Mouse (Mus musculus): ENCODE measurements around the gene Tns3. TPM values are rescaled to one million over a fixed set of nuclear protein-coding genes. Genes with fewer than 3 reads are reported as not detected.

The Tns3 gene
- polyA plus RNA-seq, 1 experiment: 23.4 TPM

GRCm38 (mm10) chr11:8424342-8425225 lies 239.8 kb downstream of the Tns3 start:
- Histone ChIP-seq H3K79me2 (ENCODE audit: control insufficient read depth, insufficient read depth) (no peaks in the 10 kb centered on the region), H3K4me3 (no peak overlapping the region), H3K4me2 (ENCODE audit: low read depth) (peak overlapping the region; percentile 61), H3K27me3 (ENCODE audit: control insufficient read depth, insufficient read depth, insufficient read length) (no peaks in the 10 kb centered on the region), H3ac (ENCODE audit: control insufficient read depth, insufficient read length) (no peak overlapping the region), H3K36me3 (ENCODE audit: control insufficient read depth, insufficient read depth) (peaks cover 3% of the 10 kb centered on the region)
- TF ChIP-seq MYOD1 (IDR thresholded peaks at IDR 0.05; ENCODE audit: control insufficient read depth in 1 of 3, insufficient read length in 2 of 3, low read depth in 2 of 3): no peak
- TF ChIP-seq CEBPB (IDR thresholded peaks at IDR 0.05; ENCODE audit: insufficient read depth, poor library complexity, severe bottlenecking): no peak
- no peak for TF ChIP-seq REST (IDR thresholded peaks at IDR 0.05; ENCODE audit: insufficient read depth, insufficient read length)
- TF ChIP-seq POLR2AphosphoS2 (IDR thresholded peaks at IDR 0.05; ENCODE audit: insufficient read length, low read depth): no peak
- TF ChIP-seq TCF12 (IDR thresholded peaks at IDR 0.05; ENCODE audit: insufficient read depth, poor library complexity, severe bottlenecking): no peak
- no peak for TF ChIP-seq MYOG (IDR thresholded peaks at IDR 0.05; ENCODE audit: control insufficient read depth in 1 of 3, insufficient read depth in 1 of 3, insufficient read length in 2 of 3, low read depth in 2 of 3)
- TF ChIP-seq POLR2A (IDR thresholded peaks at IDR 0.05; ENCODE audit: insufficient read length, low read depth): no peak
- no peak for TF ChIP-seq TCF3 (IDR thresholded peaks at IDR 0.05; ENCODE audit: insufficient read length, low read depth)
- TF ChIP-seq USF1 (IDR thresholded peaks at IDR 0.05; ENCODE audit: low read depth): no peak
- no peak for TF ChIP-seq SRF (IDR thresholded peaks at IDR 0.05; ENCODE audit: control insufficient read depth, insufficient read length, low read depth)
- no peak for TF ChIP-seq MAX (IDR thresholded peaks at IDR 0.05; ENCODE audit: low read depth)
- TF ChIP-seq E2F4 (IDR thresholded peaks at IDR 0.05; ENCODE audit: insufficient read depth): no peak

- no peaks in the 10 kb centered on the region for H3K36me3 ChIP-seq (ENCODE audit: control insufficient read depth, insufficient read depth)
- H3K79me2 ChIP-seq (ENCODE audit: control insufficient read depth, insufficient read depth): no peaks in the 10 kb centered on the region
- H3K4me2 ChIP-seq (ENCODE audit: low read depth): no peak overlapping the region
- no peak overlapping the region for H3K4me3 ChIP-seq
- H3K27me3 ChIP-seq (ENCODE audit: control insufficient read depth, insufficient read depth, insufficient read length): no peaks in the 10 kb centered on the region
- no peak overlapping the region for H3ac ChIP-seq (ENCODE audit: control insufficient read depth, insufficient read length)
- no peak for TF ChIP-seq USF1 (IDR thresholded peaks at IDR 0.05; ENCODE audit: low read depth)
- no peak for TF ChIP-seq MYOG (IDR thresholded peaks at IDR 0.05; ENCODE audit: control insufficient read depth in 1 of 3, insufficient read depth in 1 of 3, insufficient read length in 2 of 3, low read depth in 2 of 3)
- TF ChIP-seq E2F4 (IDR thresholded peaks at IDR 0.05; ENCODE audit: insufficient read depth): no peak
- no peak for TF ChIP-seq TCF3 (IDR thresholded peaks at IDR 0.05; ENCODE audit: insufficient read length, low read depth)
- no peak for TF ChIP-seq CEBPB (IDR thresholded peaks at IDR 0.05; ENCODE audit: insufficient read depth, poor library complexity, severe bottlenecking)
- TF ChIP-seq MYOD1 (IDR thresholded peaks at IDR 0.05; ENCODE audit: control insufficient read depth in 1 of 3, insufficient read length in 2 of 3, low read depth in 2 of 3): no peak
- no peak for TF ChIP-seq MAX (IDR thresholded peaks at IDR 0.05; ENCODE audit: low read depth)
- TF ChIP-seq TCF12 (IDR thresholded peaks at IDR 0.05; ENCODE audit: insufficient read depth, poor library complexity, severe bottlenecking): no peak
- no peak for TF ChIP-seq POLR2A (IDR thresholded peaks at IDR 0.05; ENCODE audit: insufficient read length, low read depth)
- no peak for TF ChIP-seq SRF (IDR thresholded peaks at IDR 0.05; ENCODE audit: control insufficient read depth, insufficient read length, low read depth)
- TF ChIP-seq POLR2AphosphoS2 (IDR thresholded peaks at IDR 0.05; ENCODE audit: insufficient read length, low read depth): no peak
- no peak for TF ChIP-seq REST (IDR thresholded peaks at IDR 0.05; ENCODE audit: insufficient read depth, insufficient read length)
These were observed 259.0 kb downstream of the Tns3 start for GRCm38 (mm10) chr11:8405225-8405899.

GRCm38 (mm10) chr11:8401328-8401727 lies 263.0 kb downstream of the Tns3 start:
- Histone ChIP-seq H3K4me3 (no peak overlapping the region), H3ac (ENCODE audit: control insufficient read depth, insufficient read length) (no peak overlapping the region)
- TF ChIP-seq USF1 (IDR thresholded peaks at IDR 0.05; ENCODE audit: low read depth): no peak
- TF ChIP-seq CEBPB (IDR thresholded peaks at IDR 0.05; ENCODE audit: insufficient read depth, poor library complexity, severe bottlenecking): no peak
- TF ChIP-seq E2F4 (IDR thresholded peaks at IDR 0.05; ENCODE audit: insufficient read depth): no peak
- TF ChIP-seq TCF12 (IDR thresholded peaks at IDR 0.05; ENCODE audit: insufficient read depth, poor library complexity, severe bottlenecking): no peak
- TF ChIP-seq SRF (IDR thresholded peaks at IDR 0.05; ENCODE audit: control insufficient read depth, insufficient read length, low read depth): no peak
- TF ChIP-seq MAX (IDR thresholded peaks at IDR 0.05; ENCODE audit: low read depth): no peak

GRCm38 (mm10) chr11:8396329-8396728 lies 268.0 kb downstream of the Tns3 start:
- H3K27me3 ChIP-seq (ENCODE audit: control insufficient read depth, insufficient read depth, insufficient read length): no peaks in the 10 kb centered on the region
- no peaks in the 10 kb centered on the region for H3K79me2 ChIP-seq (ENCODE audit: control insufficient read depth, insufficient read depth)
- H3K4me2 ChIP-seq (ENCODE audit: low read depth): no peak overlapping the region
- no peaks in the 10 kb centered on the region for H3K36me3 ChIP-seq (ENCODE audit: control insufficient read depth, insufficient read depth)
- no peak overlapping the region for H3ac ChIP-seq (ENCODE audit: control insufficient read depth, insufficient read length)
- TF ChIP-seq POLR2AphosphoS2 (IDR thresholded peaks at IDR 0.05; ENCODE audit: insufficient read length, low read depth): no peak
- TF ChIP-seq E2F4 (IDR thresholded peaks at IDR 0.05; ENCODE audit: insufficient read depth): no peak
- TF ChIP-seq CEBPB (IDR thresholded peaks at IDR 0.05; ENCODE audit: insufficient read depth, poor library complexity, severe bottlenecking): no peak
- no peak for TF ChIP-seq REST (IDR thresholded peaks at IDR 0.05; ENCODE audit: insufficient read depth, insufficient read length)
- TF ChIP-seq POLR2A (IDR thresholded peaks at IDR 0.05; ENCODE audit: insufficient read length, low read depth): no peak
- TF ChIP-seq TCF3 (IDR thresholded peaks at IDR 0.05; ENCODE audit: insufficient read length, low read depth): no peak
- TF ChIP-seq MYOG (IDR thresholded peaks at IDR 0.05; ENCODE audit: control insufficient read depth in 1 of 3, insufficient read depth in 1 of 3, insufficient read length in 2 of 3, low read depth in 2 of 3): no peak
- no peak for TF ChIP-seq TCF12 (IDR thresholded peaks at IDR 0.05; ENCODE audit: insufficient read depth, poor library complexity, severe bottlenecking)
- no peak for TF ChIP-seq USF1 (IDR thresholded peaks at IDR 0.05; ENCODE audit: low read depth)
- no peak for TF ChIP-seq SRF (IDR thresholded peaks at IDR 0.05; ENCODE audit: control insufficient read depth, insufficient read length, low read depth)
- TF ChIP-seq MAX (IDR thresholded peaks at IDR 0.05; ENCODE audit: low read depth): no peak
- no peak for TF ChIP-seq MYOD1 (IDR thresholded peaks at IDR 0.05; ENCODE audit: control insufficient read depth in 1 of 3, insufficient read length in 2 of 3, low read depth in 2 of 3)
- no peak overlapping the region for H3K4me3 ChIP-seq

More at GRCm38 (mm10) chr11:8401328-8401727, 263.0 kb downstream of the Tns3 start:
- Histone ChIP-seq H3K79me2 (ENCODE audit: control insufficient read depth, insufficient read depth) (no peaks in the 10 kb centered on the region), H3K36me3 (ENCODE audit: control insufficient read depth, insufficient read depth) (no peaks in the 10 kb centered on the region), H3K27me3 (ENCODE audit: control insufficient read depth, insufficient read depth, insufficient read length) (no peaks in the 10 kb centered on the region), H3K4me2 (ENCODE audit: low read depth) (no peak overlapping the region)
